Mouse (Mus musculus) right cerebral cortex, postnatal 25 days (tissue): ENCODE measurements around the gene Ccdc187.
A peak's percentile ranks its signal among the peaks of the same experiment; 100 is the strongest.

Experiments used
- DNase-seq: peaks from one replicate; pipeline ENCODE4 v3.0.0; 2022

The Ccdc187 gene

GRCm38 (mm10) chr2:26207559-26207958, 86.8 kb downstream of the Ccdc187 start:
- DNase-seq: no peak

DNA sequence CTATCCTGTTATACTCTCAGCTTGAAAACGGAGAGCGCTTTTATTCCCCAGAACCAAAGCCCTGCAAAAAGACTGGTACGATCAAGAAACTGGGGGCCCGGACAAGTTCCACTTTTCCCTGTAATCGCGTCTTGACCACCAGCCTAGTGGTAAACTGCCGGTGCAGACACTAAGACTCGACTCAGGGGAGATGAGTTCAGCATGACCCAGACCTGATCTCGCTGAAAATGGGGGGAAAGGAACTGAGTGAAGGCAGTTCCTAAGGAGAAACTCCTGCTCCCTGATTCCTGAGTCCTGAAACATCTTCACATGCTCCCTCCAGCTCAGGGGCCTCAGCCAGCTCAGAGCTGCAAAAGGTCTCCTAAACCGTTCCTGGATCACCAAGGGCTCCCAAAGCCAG, 88.6 kb downstream of the Ccdc187 start:
- no peak for DNase-seq

GRCm38 (mm10) chr2:26205126-26205525, 89.2 kb downstream of the Ccdc187 start:
- no peak for DNase-seq

DNA sequence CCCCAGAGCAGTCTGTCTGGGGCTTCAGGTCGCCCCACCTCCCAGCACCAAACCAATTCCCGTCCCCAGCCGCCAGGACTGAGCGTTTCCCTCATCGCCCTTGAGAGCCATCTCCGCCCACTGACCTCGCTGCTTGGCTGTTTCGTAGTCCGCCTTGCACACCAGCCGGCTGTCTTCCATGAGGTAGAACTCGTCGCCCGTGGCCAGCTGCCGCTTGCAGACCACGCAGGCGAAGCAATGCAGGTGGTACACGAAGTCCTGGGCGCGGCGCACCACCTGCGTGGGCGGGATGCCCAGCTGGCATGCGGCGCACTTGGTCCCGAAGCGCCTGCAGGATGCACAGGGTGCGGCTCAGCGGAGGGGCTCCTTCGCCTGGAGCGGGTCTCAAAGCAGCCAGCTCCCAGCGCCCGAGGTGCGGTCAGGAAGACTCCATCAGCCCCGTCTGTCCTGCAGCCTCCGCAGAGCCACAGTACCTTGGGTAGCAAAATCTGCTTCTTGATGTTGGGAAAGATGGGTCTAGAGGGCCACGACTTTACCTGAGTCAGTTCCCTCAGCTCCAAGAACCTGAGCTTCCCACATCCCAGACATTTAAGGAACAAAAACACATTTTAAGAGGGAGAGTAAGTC, 91.4 kb downstream of the Ccdc187 start:
- peak; percentile 39 for DNase-seq

- no peak for DNase-seq
Observed at GRCm38 (mm10) chr2:26201926-26202848, 92.2 kb downstream of the Ccdc187 start.

GRCm38 (mm10) chr2:26198488-26198887, 95.9 kb downstream of the Ccdc187 start:
- DNase-seq: no peak

GRCm38 (mm10) chr2:26194552-26195339, 99.6 kb downstream of the Ccdc187 start:
- DNase-seq: no peak
